Mouse (Mus musculus): ENCODE measurements at regions not wholly inside any gene's neighbourhood (a gene's known extent, or its start where the extent isn't known, plus 50 kb on each side); places are given as distances from the start of the nearest gene placed in this dataset.

DNA sequence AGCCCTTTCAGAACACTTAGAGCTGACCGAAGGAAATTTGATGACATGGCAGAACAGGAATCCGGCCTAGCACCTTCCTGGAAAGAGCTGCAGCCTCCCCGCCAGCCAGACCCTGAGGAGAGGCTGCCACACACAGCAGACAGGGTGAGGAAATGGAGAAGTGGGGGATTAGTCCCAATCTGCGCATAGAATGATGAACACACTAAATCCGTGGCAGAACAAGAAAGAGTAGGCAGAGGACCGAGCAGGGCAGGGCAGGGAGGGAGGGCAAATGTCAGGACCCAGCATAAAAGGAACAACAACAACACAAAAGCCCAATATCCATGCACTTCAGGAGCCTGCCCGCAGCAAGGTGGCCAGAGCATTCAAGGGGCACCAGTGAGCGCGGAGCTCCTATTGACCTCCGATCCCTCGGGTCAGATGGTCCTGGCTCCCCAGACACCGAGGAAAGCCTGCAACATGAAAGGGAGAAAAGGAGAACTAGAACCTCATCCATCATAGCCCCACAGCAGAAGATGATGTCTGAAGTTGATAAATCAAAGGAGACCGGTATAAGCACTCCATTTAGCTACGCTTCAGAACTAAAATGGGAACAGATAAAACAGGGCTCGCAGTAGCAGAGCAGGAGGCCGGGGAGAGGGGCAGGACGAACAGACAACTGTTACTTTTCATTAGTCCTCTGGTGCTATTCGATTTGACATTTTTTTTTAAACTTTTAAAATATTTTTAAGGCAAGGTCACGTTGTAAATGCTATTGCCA is 136.3 kb upstream of the Pkdcc start:
- TF ChIP-seq CTCF (IDR thresholded peaks at IDR 0.05; ENCODE audit: low read depth, low read length) = no peak
- TF ChIP-seq GATA1 (IDR thresholded peaks at IDR 0.05; ENCODE audit: borderline replicate concordance, low read length) = no peak
- TF ChIP-seq POLR2AphosphoS5 (IDR thresholded peaks at IDR 0.05; ENCODE audit: insufficient replicate concordance, low read depth, low read length) = no peak
